Mouse (Mus musculus): ENCODE measurements around the gene Ngb.

DNA sequence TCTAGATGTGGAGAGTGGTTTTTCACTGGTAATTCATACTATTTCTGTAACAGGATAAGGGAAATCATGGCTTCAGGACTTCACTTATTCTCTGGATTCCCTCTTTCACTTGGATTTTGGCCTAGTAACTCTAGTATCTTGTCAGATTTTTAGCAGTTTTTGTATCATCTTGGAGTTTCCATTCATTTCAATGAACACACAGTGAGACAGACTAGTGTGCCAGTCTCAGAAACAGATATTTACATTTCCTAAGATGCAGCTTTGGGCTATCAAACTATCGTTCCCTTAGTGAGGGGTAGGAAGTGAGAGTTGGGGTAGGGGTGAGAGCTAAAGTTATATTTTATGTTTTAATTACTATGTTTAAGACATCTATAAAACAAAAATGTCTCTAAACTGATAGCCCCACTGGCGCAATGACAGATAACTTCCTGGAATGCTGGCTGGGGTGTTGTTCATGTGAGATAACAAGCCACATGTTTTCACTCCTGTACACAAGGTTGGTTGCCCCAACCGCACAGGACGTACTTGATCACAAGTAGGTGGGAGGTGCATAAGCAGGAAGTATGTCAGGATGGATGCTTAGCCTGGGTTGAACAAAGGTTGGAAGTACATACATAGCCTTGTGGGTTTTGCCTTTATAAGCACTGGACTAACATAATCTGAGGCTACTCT lies 19.7 kb upstream of the Ngb start:
- TF ChIP-seq CTCF (IDR thresholded peaks at IDR 0.05; ENCODE audit: extremely low read depth, insufficient read depth, insufficient read length, insufficient replicate concordance) (no peak), POLR2A (IDR thresholded peaks at IDR 0.05; ENCODE audit: low read depth, low read length) (no peak)
